ENCODE assay signal across 21 mouse cellular contexts in genomic region chr7:118801791-118802190, GRCm38 (mm10). TPM values are rescaled to one million over a fixed set of nuclear protein-coding genes. Genes with fewer than 3 reads are reported as not detected.
DNase-seq lines count a peak whose midpoint lies in the region; ATAC-seq lines count a peak whose summit lies in the region.
"Had no signal": no experiment of that assay in that cellular context is flagged by ENCODE, and none has a peak within 500 bp of the region (broad histone marks: within the 10 kb centered on the region; RNA-seq: fewer than 3 reads in every experiment).

No protein-coding gene starts in this region.

- no peak overlapping the region for H3K27ac ChIP-seq in heart, embryonic 12.5 days (ENCODE audit: poor library complexity, severe bottlenecking)
- H3K27ac ChIP-seq in kidney, embryonic 16.5 days (ENCODE audit: low read length), result no peak overlapping the region
- peak overlapping the region; percentile 38 for H3K27ac ChIP-seq in macrophage
- H3K27ac ChIP-seq in forebrain, embryonic 11.5 days (ENCODE audit: low read depth, low read length), result no peak overlapping the region
- H3K27ac ChIP-seq: forebrain, embryonic 10.5 days; heart, embryonic 10.5 days; hindbrain, embryonic 13.5 days; limb, embryonic 12.5 days; midbrain, embryonic 12.5 days had no signal

- no peaks in the 10 kb centered on the region for H3K27me3 ChIP-seq in heart, embryonic 12.5 days (replicated peaks)
- no peaks in the 10 kb centered on the region for H3K27me3 ChIP-seq in kidney, embryonic 16.5 days (ENCODE audit: insufficient read depth, low read length)
- H3K27me3 ChIP-seq in forebrain, embryonic 11.5 days (ENCODE audit: control insufficient read depth, insufficient read depth, low read length), result no peaks in the 10 kb centered on the region
- H3K27me3 ChIP-seq: hindbrain, embryonic 13.5 days; limb, embryonic 12.5 days; midbrain, embryonic 12.5 days had no signal

- no peak overlapping the region for H3K9ac ChIP-seq in heart, embryonic 12.5 days
- no peak overlapping the region for H3K9ac ChIP-seq in kidney, embryonic 16.5 days (replicated peaks; ENCODE audit: low read length)
- no peak overlapping the region for H3K9ac ChIP-seq in forebrain, embryonic 11.5 days (ENCODE audit: low read length)
- H3K9ac ChIP-seq: forebrain, postnatal 0 days; hindbrain, embryonic 13.5 days; limb, embryonic 12.5 days; liver, postnatal 0 days; midbrain, embryonic 12.5 days had no signal

- H3K9me3 ChIP-seq in heart, embryonic 12.5 days (replicated peaks), result no peaks in the 10 kb centered on the region
- no peaks in the 10 kb centered on the region for H3K9me3 ChIP-seq in kidney, embryonic 16.5 days (ENCODE audit: low read length)
- no peaks in the 10 kb centered on the region for H3K9me3 ChIP-seq in forebrain, embryonic 11.5 days (ENCODE audit: control insufficient read depth, low read length)
- H3K9me3 ChIP-seq: forebrain, embryonic 10.5 days; heart, embryonic 10.5 days; hindbrain, embryonic 13.5 days; limb, embryonic 12.5 days; midbrain, embryonic 12.5 days had no signal

- 90% methylated on average over 3 of the region's 3 CpGs for WGBS in heart, embryonic 12.5 days
- WGBS in kidney, embryonic 16.5 days, result 83% methylated on average over 3 of the region's 3 CpGs
- 22% methylated on average over 3 of the region's 3 CpGs for WGBS in macrophage (ENCODE audit: missing documents)
- WGBS in forebrain, embryonic 11.5 days, result 95% methylated on average over 3 of the region's 3 CpGs

- H3K36me3 ChIP-seq in heart, embryonic 12.5 days, result peaks cover 51% of the 10 kb centered on the region
- peaks cover 36% of the 10 kb centered on the region for H3K36me3 ChIP-seq in kidney, embryonic 16.5 days (ENCODE audit: insufficient read depth, low read length)
- H3K36me3 ChIP-seq in macrophage (ENCODE audit: inconsistent target), result peaks cover 39% of the 10 kb centered on the region
- H3K36me3 ChIP-seq in forebrain, embryonic 11.5 days (ENCODE audit: control insufficient read depth, insufficient read depth, low read length), result no peaks in the 10 kb centered on the region; the same call in 1 of the 2 replicates

- H3K4me2 ChIP-seq in heart, embryonic 12.5 days, result no peak overlapping the region
- H3K4me2 ChIP-seq in kidney, embryonic 16.5 days (replicated peaks; ENCODE audit: low read depth, low read length), result no peak overlapping the region
- no peak overlapping the region for H3K4me2 ChIP-seq in forebrain, embryonic 11.5 days (ENCODE audit: low read depth, low read length, severe bottlenecking)
- H3K4me2 ChIP-seq: hindbrain, embryonic 13.5 days; limb, embryonic 12.5 days; liver, embryonic 11.5 days; midbrain, embryonic 12.5 days had no signal

- peaks cover 2% of the 10 kb centered on the region for H3K4me1 ChIP-seq in heart, embryonic 12.5 days (replicated peaks)
- peaks cover 2% of the 10 kb centered on the region; the same call in 1 of the 2 replicates for H3K4me1 ChIP-seq in kidney, embryonic 16.5 days (ENCODE audit: insufficient read depth, low read length)
- no peaks in the 10 kb centered on the region for H3K4me1 ChIP-seq in forebrain, embryonic 11.5 days (replicated peaks; ENCODE audit: control insufficient read depth, insufficient read depth, low read length)
- H3K4me1 ChIP-seq: forebrain, embryonic 10.5 days; limb, embryonic 12.5 days had no signal

- peak; percentile 44 to 55 for DNase-seq in heart, adult 18-20 months
- DNase-seq in kidney, postnatal 25 days, result peak; percentile 55 to 63
- peak; percentile 20 for DNase-seq in lung, postnatal 36 days
- DNase-seq in lung, postnatal 25 days (ENCODE audit: low spot score), result no peak
- DNase-seq in forebrain, embryonic 11.5 days (ENCODE audit: low spot score), result no peak
- DNase-seq: cerebellum, adult 11 months; cerebellum, adult 9-11 months; forebrain, postnatal 0 days; gastrocnemius, postnatal 25 days; liver, postnatal 0 days; thymus, postnatal 25 days had no signal

- no peak for ATAC-seq in heart, embryonic 12.5 days (ENCODE audit: insufficient number of reproducible peaks, low FRiP score)
- no peak for ATAC-seq in kidney, embryonic 16.5 days (ENCODE audit: low FRiP score, low TSS enrichment)
- no peak for ATAC-seq in forebrain, embryonic 11.5 days (replicated peaks; ENCODE audit: low FRiP score)
- ATAC-seq: activated CD4-positive, CD25-positive, alpha-beta regulatory T cell, adult 4 months; forebrain, postnatal 0 days; liver, postnatal 0 days had no signal

- H3K4me3 ChIP-seq in heart, embryonic 12.5 days, result no peak overlapping the region
- H3K4me3 ChIP-seq in kidney, embryonic 16.5 days (ENCODE audit: low read length), result no peak overlapping the region
- H3K4me3 ChIP-seq in macrophage (ENCODE audit: inconsistent target), result no peak overlapping the region
- no peak overlapping the region for H3K4me3 ChIP-seq in forebrain, embryonic 11.5 days (ENCODE audit: low read depth, low read length)
- H3K4me3 ChIP-seq: forebrain, embryonic 10.5 days; heart, embryonic 10.5 days; hindbrain, embryonic 13.5 days; limb, embryonic 12.5 days; midbrain, embryonic 12.5 days had no signal

- H3K79me2 ChIP-seq in macrophage (ENCODE audit: inconsistent target), result no peaks in the 10 kb centered on the region

RNA-seq across cellular contexts. Expression of gene Iqck, which starts 53.8 kb away (rescaled TPM):
- under 1 TPM; 0.10 to 0.59 TPM for total RNA-seq in heart, adult 18-20 months (2021)
- 1.1 and 1.5 TPM in 2 replicates for polyA plus RNA-seq in heart, embryonic 12.5 days (2016; fragmentation: Nextera tagmentation; extraction: Ambion mirVana)
- polyA plus RNA-seq in kidney, embryonic 16.5 days (2015; fragmentation: Nextera tagmentation; extraction: Ambion mirVana), result 3.0 and 3.1 TPM in 2 replicates
- total RNA-seq in macrophage (2018; cell fraction: chromatin; rRNA removed), result 10 to 100 TPM in 1 of 26 experiments, 1 to 10 TPM in 25; 1.0 to 11.0 (median 3.6) TPM
- total RNA-seq in macrophage (2018; cell fraction: cytosol; rRNA removed), result 1 to 10 TPM; 1.0 to 2.3 (median 1.9) TPM
- 1 to 10 TPM in 25 of 26 experiments, under 1 TPM in 1; 0.90 to 9.9 (median 2.1) TPM for total RNA-seq in macrophage (2018; cell fraction: nucleus; rRNA removed)
- polyA plus RNA-seq in macrophage (2018), result 1.2 to 2.7 TPM (median 1.6 TPM) in 3 replicates
- polyA plus RNA-seq in forebrain, embryonic 11.5 days (2014; fragmentation: Nextera tagmentation; extraction: Ambion mirVana), result 2.8 and 3.3 TPM in 2 replicates

RNA-seq across cellular contexts. Expression of gene Knop1, which starts 54.3 kb away (rescaled TPM):
- 10 to 100 TPM; 12.3 to 12.6 TPM for total RNA-seq in heart, adult 18-20 months (2021)
- 63.5 and 65.6 TPM in 2 replicates for polyA plus RNA-seq in heart, embryonic 12.5 days (2016; fragmentation: Nextera tagmentation; extraction: Ambion mirVana)
- 95.7 and 113 TPM in 2 replicates for polyA plus RNA-seq in kidney, embryonic 16.5 days (2015; fragmentation: Nextera tagmentation; extraction: Ambion mirVana)
- total RNA-seq in macrophage (2018; cell fraction: chromatin; rRNA removed), result 10 to 100 TPM; 14.1 to 78.9 (median 23.0) TPM
- total RNA-seq in macrophage (2018; cell fraction: cytosol; rRNA removed), result 10 to 100 TPM; 17.4 to 58.1 (median 30.5) TPM
- 10 to 100 TPM; 14.0 to 67.0 (median 30.8) TPM for total RNA-seq in macrophage (2018; cell fraction: nucleus; rRNA removed)
- polyA plus RNA-seq in macrophage (2018), result 29.4 to 58.4 TPM (median 42.2 TPM) in 3 replicates
- polyA plus RNA-seq in forebrain, embryonic 11.5 days (2014; fragmentation: Nextera tagmentation; extraction: Ambion mirVana), result 127 and 129 TPM in 2 replicates

Comparison
In these comparisons a context has a peak if more than half of its experiments do, and no peak if none do; other contexts are left out.
1. DNase-seq: peak in heart, adult 18-20 months (2 of 2), kidney, postnatal 25 days (2 of 2) and lung, postnatal 36 days (single experiment); none in lung, postnatal 25 days (single experiment) and forebrain, embryonic 11.5 days (single experiment).